Mouse (Mus musculus) spleen, adult 2 months (tissue): Measurements from ENCODE around the gene Cmtr1. TPM values are rescaled to one million over a fixed set of nuclear protein-coding genes. Genes with fewer than 3 reads are reported as not detected.

ENCODE experiments used
- DNase-seq, 2 experiments: peaks; one replicate each; pipeline versions ENCODE4 v3.0.0 to v3.0.0-alpha.2; 2012 to 2021; ENCODE audit warnings: low spot score in 2 of 2, low read depth in 1 of 2
- H3K27ac ChIP-seq: fragments of 200-500 bp; 2 replicates; pipeline ENCODE4 v1.5.1; 2012; ENCODE audit warnings: low read length, inconsistent platforms; ENCODE audit not compliant: insufficient read depth
- H3K27me3 ChIP-seq: fragments of 200-500 bp; 2 replicates; pipeline ENCODE4 v1.6.1; 2012; ENCODE audit warnings: mild to moderate bottlenecking, moderate library complexity, low read length, inconsistent platforms; ENCODE audit not compliant: control insufficient read depth, insufficient read depth
- H3K36me3 ChIP-seq: fragments of 200-500 bp; 2 replicates; pipeline ENCODE4 v1.6.1; 2012; ENCODE audit warnings: mild to moderate bottlenecking, low read length, inconsistent platforms; ENCODE audit not compliant: control insufficient read depth, insufficient read depth
- H3K4me1 ChIP-seq: fragments of 200-500 bp; 2 replicates; pipeline ENCODE4 v1.6.1; 2011; ENCODE audit warnings: inconsistent platforms; ENCODE audit not compliant: control insufficient read depth, insufficient read depth, insufficient read length
- H3K4me3 ChIP-seq: fragments of 200-500 bp; 2 replicates; pipeline ENCODE4 v1.5.1; 2011; ENCODE audit warnings: mild to moderate bottlenecking, inconsistent platforms; ENCODE audit not compliant: insufficient read depth, insufficient read length; ENCODE audit errors: extremely low read depth
- CTCF ChIP-seq: fragments of 200-500 bp; IDR thresholded peaks from 2 replicates; pipeline ENCODE4 v1.5.1; 2011; ENCODE audit warnings: mild to moderate bottlenecking, inconsistent platforms; ENCODE audit not compliant: insufficient read depth, insufficient read length, insufficient replicate concordance; ENCODE audit errors: extremely low read depth
- POLR2A ChIP-seq: fragments of 200-500 bp; IDR thresholded peaks from 2 replicates; pipeline ENCODE4 v1.6.1; 2011; ENCODE audit warnings: low read depth, low read length, inconsistent platforms
- WGBS: fragments of 180-500 bp; shearing (Covaris S2); methylation state at CpG from one replicate; pipeline ENCODE4 v1.1.7; 2018; 5-methylcytosine and 5-hydroxymethylcytosine counted together
- polyA plus RNA-seq: library from polyadenylated mRNA; depleted of rRNA; stranded (reverse); fragments of >200 nt; gene quantifications from 2 replicates; pipeline ENCODE4 v1.2.3, GENCODE M21; 2012

Cmtr1 gene
- polyA plus RNA-seq, 1 experiment, result 34.3 TPM

GRCm38 (mm10) chr17:29687373-29687772, 27.0 kb downstream of the Cmtr1 start:
- H3K4me1 ChIP-seq, result no peaks in the 10 kb centered on the region
- no peak overlapping the region for H3K4me3 ChIP-seq
- no peak overlapping the region for H3K27ac ChIP-seq
- H3K27me3 ChIP-seq, result no peaks in the 10 kb centered on the region
- no peak for DNase-seq
- peaks cover 69% of the 10 kb centered on the region for H3K36me3 ChIP-seq
- no peak for TF ChIP-seq POLR2A
- TF ChIP-seq CTCF, result no peak
- WGBS, result 80% methylated on average over 6 of the region's 6 CpGs

- Histone ChIP-seq H3K4me1 (no peaks in the 10 kb centered on the region), H3K36me3 (peaks cover 67% of the 10 kb centered on the region), H3K27ac (no peak overlapping the region), H3K27me3 (no peaks in the 10 kb centered on the region), H3K4me3 (no peak overlapping the region)
- TF ChIP-seq POLR2A, result no peak
- WGBS, result 95% methylated on average over 10 of the region's 10 CpGs
- no peak for DNase-seq
Measured at GRCm38 (mm10) chr17:29688610-29689009, 28.2 kb downstream of the Cmtr1 start.

GRCm38 (mm10) chr17:29690257-29690656, 29.9 kb downstream of the Cmtr1 start:
- Histone ChIP-seq H3K36me3 (peaks cover 67% of the 10 kb centered on the region), H3K27ac (no peak overlapping the region), H3K4me1 (no peaks in the 10 kb centered on the region), H3K27me3 (no peaks in the 10 kb centered on the region), H3K4me3 (no peak overlapping the region)
- no peak for TF ChIP-seq CTCF
- TF ChIP-seq POLR2A, result no peak
- WGBS, result 75% methylated on average over 6 of the region's 6 CpGs
- no peak for DNase-seq

GRCm38 (mm10) chr17:29692827-29693226, 32.4 kb downstream of the Cmtr1 start:
- no peak overlapping the region for H3K27ac ChIP-seq
- peaks cover 62% of the 10 kb centered on the region for H3K36me3 ChIP-seq
- no peaks in the 10 kb centered on the region for H3K4me1 ChIP-seq
- WGBS, result 88% methylated on average over 2 of the region's 2 CpGs
- no peaks in the 10 kb centered on the region for H3K27me3 ChIP-seq
- no peak overlapping the region for H3K4me3 ChIP-seq
- no peak for DNase-seq
- TF ChIP-seq CTCF (no peak), POLR2A (no peak)

- no peak overlapping the region for H3K27ac ChIP-seq
- no peak for DNase-seq
- no peaks in the 10 kb centered on the region for H3K4me1 ChIP-seq
- TF ChIP-seq POLR2A (no peak), CTCF (no peak)
- H3K27me3 ChIP-seq, result no peaks in the 10 kb centered on the region
- no peak overlapping the region for H3K4me3 ChIP-seq
- peaks cover 60% of the 10 kb centered on the region for H3K36me3 ChIP-seq
- 15% methylated on average over 2 of the region's 2 CpGs for WGBS
Measured at GRCm38 (mm10) chr17:29693571-29693970, 33.2 kb downstream of the Cmtr1 start.

- no peak for TF ChIP-seq POLR2A
- no peak for TF ChIP-seq CTCF
- DNase-seq, result no peak
- 95% methylated on average over 4 of the region's 4 CpGs for WGBS
Measured at GRCm38 (mm10) chr17:29694516-29694915, 34.1 kb downstream of the Cmtr1 start.

GRCm38 (mm10) chr17:29696940-29697339, 36.5 kb downstream of the Cmtr1 start:
- no peak overlapping the region for H3K4me3 ChIP-seq
- no peak overlapping the region for H3K27ac ChIP-seq
- TF ChIP-seq POLR2A (no peak), CTCF (no peak)
- 94% methylated on average over 8 of the region's 8 CpGs for WGBS
- H3K27me3 ChIP-seq, result no peaks in the 10 kb centered on the region
- no peak for DNase-seq
- no peaks in the 10 kb centered on the region for H3K4me1 ChIP-seq
- peaks cover 62% of the 10 kb centered on the region for H3K36me3 ChIP-seq

More at GRCm38 (mm10) chr17:29694516-29694915, 34.1 kb downstream of the Cmtr1 start:
- Histone ChIP-seq H3K27ac (no peak overlapping the region), H3K4me1 (no peaks in the 10 kb centered on the region), H3K27me3 (no peaks in the 10 kb centered on the region), H3K36me3 (peaks cover 65% of the 10 kb centered on the region), H3K4me3 (no peak overlapping the region)
